Mouse (Mus musculus) heart, embryonic 13.5 days (tissue): Measurements from ENCODE around the gene Ergic1. TPM values are rescaled to one million over a fixed set of nuclear protein-coding genes. Genes with fewer than 3 reads are reported as not detected.

Experiments
- ATAC-seq: fragments of 200-750 bp; cut with Nextera tagmentation; 2 replicates; pipeline ENCODE4 v1.8.0; 2017; ENCODE audit warnings: moderate TSS enrichment; ENCODE audit not compliant: insufficient number of reproducible peaks, low FRiP score, low TSS enrichment; ENCODE audit errors: extremely low read depth
- H3K27ac ChIP-seq: fragments of 300-500 bp; sonication (generic); replicated peaks from 2 replicates; pipeline ENCODE4 v1.5.1; 2015; ENCODE audit warnings: moderate library complexity, mild to moderate bottlenecking, inconsistent platforms
- H3K27me3 ChIP-seq: fragments of 300-500 bp; sonication (generic); replicated peaks from 2 replicates; pipeline ENCODE4 v1.6.1; 2015; ENCODE audit warnings: mild to moderate bottlenecking, inconsistent platforms
- H3K36me3 ChIP-seq: fragments of 300-500 bp; sonication (generic); 2 replicates; pipeline ENCODE4 v1.6.1; 2015; ENCODE audit warnings: mild to moderate bottlenecking, inconsistent platforms
- H3K4me1 ChIP-seq: fragments of 300-500 bp; sonication (generic); 2 replicates; pipeline ENCODE4 v1.6.1; 2015; ENCODE audit warnings: inconsistent platforms
- H3K4me2 ChIP-seq: fragments of 300-500 bp; sonication (generic); 2 replicates; pipeline ENCODE4 v1.6.1; 2015; ENCODE audit warnings: inconsistent platforms, mild to moderate bottlenecking, moderate library complexity
- H3K4me3 ChIP-seq: fragments of 300-500 bp; sonication (generic); 2 replicates; pipeline ENCODE4 v1.5.1; 2015; ENCODE audit warnings: moderate library complexity, mild to moderate bottlenecking, inconsistent platforms
- H3K9ac ChIP-seq: fragments of 300-500 bp; sonication (generic); 2 replicates; pipeline ENCODE4 v1.6.1; 2015; ENCODE audit warnings: inconsistent platforms, mild to moderate bottlenecking, moderate library complexity
- H3K9me3 ChIP-seq: fragments of 300-500 bp; sonication (generic); 2 replicates; pipeline ENCODE4 v1.6.1; 2016; ENCODE audit warnings: inconsistent platforms
- WGBS: fragments of 180-500 bp; shearing (Covaris S2); methylation state at CpG from one replicate; pipeline ENCODE4 v1.1.7; 2015; ENCODE audit warnings: mixed read lengths; 5-methylcytosine and 5-hydroxymethylcytosine counted together
- polyA plus RNA-seq: library from polyadenylated mRNA; unstranded; fragments of >200 nt; fragmentation: Nextera tagmentation; extraction: Ambion mirVana; gene quantifications from 2 replicates; pipeline ENCODE4 v1.2.1, GENCODE M21; 2015

Gene Ergic1
- polyA plus RNA-seq, 1 experiment from 2014 or later, result 103 TPM

DNA sequence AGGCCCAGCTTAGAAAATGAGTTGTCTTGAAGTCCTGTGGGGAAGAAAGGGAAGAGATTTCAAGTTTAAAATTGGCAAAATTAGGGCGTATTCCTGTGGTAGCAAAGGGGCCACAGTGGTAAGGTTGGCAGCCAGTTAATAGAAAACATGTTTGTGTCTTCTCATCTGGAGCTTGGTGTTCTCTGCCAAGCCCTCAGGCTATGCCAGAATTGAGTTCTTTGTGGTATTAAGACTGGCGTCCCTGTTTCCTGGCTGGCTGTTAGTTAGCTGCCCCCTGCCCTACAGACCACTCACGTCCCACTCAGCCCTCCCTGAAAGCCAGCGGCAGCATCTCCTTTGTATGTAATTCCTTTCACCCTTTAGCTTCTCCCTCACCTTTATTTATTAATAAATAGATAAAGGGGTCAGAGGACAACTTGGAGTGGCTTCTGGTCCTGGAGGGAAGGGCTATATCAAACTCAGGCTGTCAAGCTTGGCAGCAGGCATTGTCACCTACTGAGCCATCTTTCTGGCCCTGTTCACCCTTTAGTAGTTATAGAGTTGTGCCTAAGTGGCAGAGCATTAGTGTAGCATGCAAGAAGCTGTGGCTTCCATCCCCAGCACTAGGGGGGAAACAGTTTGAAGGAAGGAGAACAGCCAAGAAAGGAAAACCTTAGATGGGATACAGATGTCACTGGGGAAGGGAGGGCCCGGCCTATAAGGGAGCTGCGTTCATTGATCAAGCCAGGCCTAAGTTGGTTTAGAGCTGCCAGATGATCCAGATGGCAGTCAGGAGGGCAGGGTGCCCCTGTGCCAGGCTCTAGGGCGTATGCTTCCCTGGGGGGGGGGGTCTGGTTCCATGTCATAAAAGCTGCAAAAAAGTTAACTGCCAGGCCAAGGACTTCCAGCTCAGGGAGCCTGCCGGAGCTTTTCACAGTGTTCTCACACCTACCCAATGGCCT, 127.8 kb downstream of the Ergic1 start:
- Histone ChIP-seq H3K4me1 (peaks cover 50% of the 10 kb centered on the region), H3K9ac (peak overlapping the region; percentile 50), H3K36me3 (peaks cover 17% of the 10 kb centered on the region), H3K4me3 (no peak overlapping the region), H3K9me3 (no peaks in the 10 kb centered on the region), H3K27me3 (no peaks in the 10 kb centered on the region), H3K4me2 (no peak overlapping the region), H3K27ac (peak overlapping the region; percentile 53; the same call in 1 of the 2 replicates)
- WGBS, result 80% methylated on average over 8 of the region's 8 CpGs
- ATAC-seq, result no peak

- H3K9ac ChIP-seq, result peak overlapping the region; percentile 50
- H3K9me3 ChIP-seq, result no peaks in the 10 kb centered on the region
- no peak overlapping the region for H3K4me3 ChIP-seq
- H3K27me3 ChIP-seq, result no peaks in the 10 kb centered on the region
- peaks cover 54% of the 10 kb centered on the region for H3K4me1 ChIP-seq
- WGBS, result 76% methylated on average over 2 of the region's 2 CpGs
- H3K4me2 ChIP-seq, result no peak overlapping the region
- no peak for ATAC-seq
- H3K36me3 ChIP-seq, result peaks cover 14% of the 10 kb centered on the region
- peak overlapping the region; percentile 53; the same call in 1 of the 2 replicates for H3K27ac ChIP-seq
These were observed 128.5 kb downstream of the Ergic1 start for GRCm38 (mm10) chr17:26689810-26690209.

GRCm38 (mm10) chr17:26690236-26690635, 128.9 kb downstream of the Ergic1 start:
- WGBS, result 76% methylated on average over 5 of the region's 5 CpGs
- H3K9me3 ChIP-seq, result no peaks in the 10 kb centered on the region
- no peak overlapping the region for H3K27ac ChIP-seq
- peaks cover 11% of the 10 kb centered on the region for H3K36me3 ChIP-seq
- no peak overlapping the region for H3K4me2 ChIP-seq
- H3K4me1 ChIP-seq, result peaks cover 54% of the 10 kb centered on the region
- H3K27me3 ChIP-seq, result no peaks in the 10 kb centered on the region
- no peak overlapping the region for H3K4me3 ChIP-seq
- peak overlapping the region; percentile 50 for H3K9ac ChIP-seq
- ATAC-seq, result no peak

DNA sequence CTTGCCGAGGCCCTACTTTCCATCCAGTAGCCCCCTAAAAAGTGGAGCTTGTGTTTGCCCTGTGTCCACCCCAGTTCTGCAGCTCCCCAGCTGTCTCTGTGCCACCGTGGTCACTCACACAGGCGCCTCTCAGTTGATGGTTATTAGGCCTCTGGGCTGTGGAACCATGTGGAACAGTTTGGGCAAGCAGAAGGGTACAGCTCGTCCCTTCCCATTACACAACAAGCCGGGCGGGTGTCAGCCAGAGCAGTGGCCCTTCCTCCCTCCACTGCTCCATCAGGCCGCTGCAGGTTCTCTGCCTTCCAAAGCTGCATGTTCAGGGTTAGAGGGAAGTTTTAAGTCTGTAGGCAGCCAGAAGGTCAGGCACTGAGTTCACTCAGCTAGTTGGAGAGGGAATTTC, 129.8 kb downstream of the Ergic1 start:
- H3K9ac ChIP-seq, result no peak overlapping the region
- 83% methylated on average over 7 of the region's 7 CpGs for WGBS
- H3K4me2 ChIP-seq, result no peak overlapping the region
- H3K4me1 ChIP-seq, result peaks cover 54% of the 10 kb centered on the region
- H3K9me3 ChIP-seq, result no peaks in the 10 kb centered on the region
- no peaks in the 10 kb centered on the region for H3K27me3 ChIP-seq
- no peak for ATAC-seq
- peaks cover 15% of the 10 kb centered on the region for H3K36me3 ChIP-seq
- no peak overlapping the region for H3K4me3 ChIP-seq
- no peak overlapping the region for H3K27ac ChIP-seq

DNA sequence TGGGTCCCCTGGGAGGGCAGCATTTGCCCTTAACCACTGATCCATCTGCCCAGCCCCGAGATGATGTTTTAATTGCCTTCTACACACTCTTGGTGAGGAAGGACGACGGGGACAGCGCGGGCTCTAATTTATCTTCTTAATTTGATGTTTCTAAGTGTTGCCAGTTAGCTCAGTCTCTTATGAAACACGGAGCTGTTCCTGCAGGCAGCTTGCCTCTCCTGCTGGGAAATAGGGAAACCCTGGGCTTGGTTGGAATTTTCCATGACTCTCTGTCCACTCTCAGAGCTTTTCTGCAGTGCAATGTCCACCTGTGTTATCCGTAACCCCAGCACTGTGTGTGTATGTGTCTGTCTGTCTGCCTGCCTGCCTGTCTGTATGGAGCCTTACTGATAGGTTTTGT, 132.1 kb downstream of the Ergic1 start:
- Histone ChIP-seq H3K9ac (peak overlapping the region; percentile 28; the same call in 1 of the 2 replicates), H3K4me2 (no peak overlapping the region), H3K36me3 (peaks cover 37% of the 10 kb centered on the region), H3K4me3 (no peak overlapping the region), H3K27ac (no peak overlapping the region), H3K27me3 (no peaks in the 10 kb centered on the region), H3K9me3 (no peaks in the 10 kb centered on the region), H3K4me1 (peaks cover 48% of the 10 kb centered on the region)
- ATAC-seq, result no peak
- 79% methylated on average over 7 of the region's 7 CpGs for WGBS

GRCm38 (mm10) chr17:26694171-26694570, 132.9 kb downstream of the Ergic1 start:
- Histone ChIP-seq H3K27me3 (no peaks in the 10 kb centered on the region), H3K9me3 (no peaks in the 10 kb centered on the region), H3K4me1 (peaks cover 48% of the 10 kb centered on the region), H3K27ac (no peak overlapping the region), H3K4me2 (no peak overlapping the region), H3K9ac (no peak overlapping the region; the same call in 1 of the 2 replicates), H3K4me3 (no peak overlapping the region), H3K36me3 (peaks cover 45% of the 10 kb centered on the region)
- no peak for ATAC-seq
- WGBS, result 68% methylated on average over 7 of the region's 7 CpGs

DNA sequence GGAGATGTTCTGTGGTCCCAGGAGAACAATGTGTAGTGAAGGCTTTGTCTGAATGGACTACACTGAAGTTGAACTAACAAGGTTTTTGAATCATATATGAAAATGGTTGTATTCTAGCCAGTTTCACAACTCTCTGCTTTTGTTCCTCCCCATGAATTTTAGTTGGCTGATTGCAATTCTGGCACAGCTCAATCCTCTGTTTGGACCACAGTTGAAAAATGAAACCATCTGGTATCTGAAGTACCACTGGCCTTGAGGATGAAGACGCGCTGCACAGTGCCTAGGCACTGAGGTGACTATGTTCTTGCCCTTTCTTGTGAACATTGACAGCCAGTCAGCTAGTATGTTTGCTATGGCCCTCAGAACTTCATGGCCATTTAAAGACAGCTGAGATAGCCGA, 133.9 kb downstream of the Ergic1 start:
- no peak for ATAC-seq
- peaks cover 55% of the 10 kb centered on the region for H3K36me3 ChIP-seq
- H3K4me2 ChIP-seq, result no peak overlapping the region
- H3K9me3 ChIP-seq, result no peaks in the 10 kb centered on the region
- H3K27ac ChIP-seq, result no peak overlapping the region
- WGBS, result 89% methylated on average over 3 of the region's 3 CpGs
- no peak overlapping the region for H3K4me3 ChIP-seq
- H3K4me1 ChIP-seq, result peaks cover 48% of the 10 kb centered on the region
- H3K9ac ChIP-seq, result no peak overlapping the region
- no peaks in the 10 kb centered on the region for H3K27me3 ChIP-seq

DNA sequence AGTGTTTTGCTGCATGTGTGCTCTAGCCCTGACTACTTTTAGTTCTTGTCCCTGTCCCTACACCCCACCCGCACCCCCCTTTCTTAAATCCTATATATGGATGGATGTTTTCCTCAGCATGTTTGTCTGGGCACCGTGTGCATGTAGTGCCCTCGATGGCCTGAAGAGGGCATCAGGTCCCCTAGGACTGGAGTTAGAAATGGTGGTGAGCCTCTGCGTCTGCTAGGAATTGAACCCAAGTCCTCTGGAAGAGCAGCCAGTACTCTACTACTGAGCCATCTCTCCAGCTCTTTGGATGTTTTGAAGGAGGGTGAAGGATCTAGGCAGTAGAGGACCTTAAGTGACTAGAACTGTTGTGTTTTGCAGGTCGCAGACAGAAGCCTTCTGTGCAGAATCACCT, 137.6 kb downstream of the Ergic1 start:
- WGBS, result 85% methylated on average over 5 of the region's 5 CpGs
- no peak for ATAC-seq
- Histone ChIP-seq H3K4me2 (no peak overlapping the region), H3K9ac (no peak overlapping the region), H3K27me3 (no peaks in the 10 kb centered on the region), H3K4me1 (peaks cover 57% of the 10 kb centered on the region), H3K27ac (peak overlapping the region; percentile 62), H3K9me3 (no peaks in the 10 kb centered on the region), H3K36me3 (peaks cover 68% of the 10 kb centered on the region), H3K4me3 (no peak overlapping the region)

GRCm38 (mm10) chr17:26699819-26700616, 138.7 kb downstream of the Ergic1 start:
- Histone ChIP-seq H3K27ac (peak overlapping the region; percentile 62), H3K4me3 (no peak overlapping the region), H3K27me3 (no peaks in the 10 kb centered on the region), H3K4me2 (0 out of 2 replicates have a peak overlapping the region, but pooled peaks have one; percentile 12), H3K4me1 (peaks cover 51% of the 10 kb centered on the region), H3K9ac (no peak overlapping the region), H3K9me3 (no peaks in the 10 kb centered on the region), H3K36me3 (peaks cover 71% of the 10 kb centered on the region)
- 64% methylated on average over 10 of the region's 10 CpGs for WGBS
- no peak for ATAC-seq

GRCm38 (mm10) chr17:26701565-26701964, 140.3 kb downstream of the Ergic1 start:
- no peak for ATAC-seq
- Histone ChIP-seq H3K9me3 (no peaks in the 10 kb centered on the region), H3K4me1 (peaks cover 62% of the 10 kb centered on the region), H3K36me3 (peaks cover 56% of the 10 kb centered on the region), H3K27me3 (no peaks in the 10 kb centered on the region), H3K4me2 (peak overlapping the region; percentile 6), H3K9ac (peak overlapping the region; percentile 51), H3K27ac (peak overlapping the region; percentile 53), H3K4me3 (no peak overlapping the region)
- 50% methylated on average over 13 of the region's 13 CpGs for WGBS

GRCm38 (mm10) chr17:26702621-26703020, 141.3 kb downstream of the Ergic1 start:
- ATAC-seq, result no peak
- 72% methylated on average over 4 of the region's 4 CpGs for WGBS
- Histone ChIP-seq H3K4me1 (peaks cover 66% of the 10 kb centered on the region), H3K9me3 (no peaks in the 10 kb centered on the region), H3K4me2 (no peak overlapping the region), H3K4me3 (no peak overlapping the region), H3K36me3 (peaks cover 46% of the 10 kb centered on the region), H3K27ac (peak overlapping the region; percentile 53; the same call in 1 of the 2 replicates), H3K27me3 (no peaks in the 10 kb centered on the region), H3K9ac (no peak overlapping the region)
